Mouse (Mus musculus): ENCODE data around the gene Ptpn7.

DNA sequence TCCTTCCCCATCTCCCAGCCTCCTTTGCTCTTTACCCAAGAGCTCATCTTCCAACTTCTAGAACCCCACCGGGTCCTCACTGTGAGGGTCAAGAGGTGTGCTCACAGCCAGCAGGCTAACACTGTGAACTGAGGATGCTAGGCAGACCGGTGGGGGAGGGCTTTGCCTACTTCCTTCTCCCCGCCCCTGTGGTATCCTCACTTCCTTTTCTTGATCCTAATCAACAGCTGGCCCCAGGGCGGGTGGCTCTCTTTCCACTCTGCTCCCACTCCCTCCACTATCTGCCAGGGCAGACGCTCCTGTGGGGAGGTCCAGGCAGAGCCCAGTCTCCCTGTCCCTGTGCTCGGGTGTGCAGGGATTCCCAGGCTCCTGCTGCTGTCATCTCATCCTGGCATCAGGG, 1.5 kb upstream of the Ptpn7 start:
- TF ChIP-seq CTCF (IDR thresholded peaks at IDR 0.05; ENCODE audit: extremely low read depth, insufficient read length, insufficient replicate concordance, low read depth, low read length), result no peak
- no peak for TF ChIP-seq POLR2A (IDR thresholded peaks at IDR 0.05; ENCODE audit: low read depth, low read length)

Measured in small intestine, adult 2 months (tissue).